Mouse (Mus musculus) C2C12 (cell line): ENCODE data around the gene Phb2. TPM values are rescaled to one million over a fixed set of nuclear protein-coding genes. Genes with fewer than 3 reads are reported as not detected.
A peak's percentile ranks its signal among the peaks of the same experiment; 100 is the strongest.

ENCODE experiments used
- H3K27me3 ChIP-seq: one replicate; pipeline ENCODE4 v1.6.1; 2011; ENCODE audit not compliant: control insufficient read depth, insufficient read depth, insufficient read length
- H3K36me3 ChIP-seq: one replicate; pipeline ENCODE4 v1.6.1; 2011; ENCODE audit not compliant: control insufficient read depth, insufficient read depth
- H3K4me3 ChIP-seq: one replicate; pipeline ENCODE4 v1.5.1; 2011; ENCODE audit warnings: mild to moderate bottlenecking, control low read depth; ENCODE audit not compliant: poor library complexity, insufficient read depth, severe bottlenecking
- H3K79me2 ChIP-seq: one replicate; pipeline ENCODE4 v1.6.1; 2011; ENCODE audit not compliant: control insufficient read depth, insufficient read depth
- H3K79me3 ChIP-seq: one replicate; pipeline ENCODE4 v1.6.1; 2011; ENCODE audit warnings: low read depth, control low read depth
- H3ac ChIP-seq: one replicate; pipeline ENCODE3; 2011; ENCODE audit warnings: low read depth; ENCODE audit not compliant: control insufficient read depth, insufficient read length
- CEBPB ChIP-seq: IDR thresholded peaks from one replicate; pipeline ENCODE4 v1.6.1; 2011; ENCODE audit warnings: low read depth, mild to moderate bottlenecking, control low read depth, moderate library complexity
- CTCF ChIP-seq: IDR thresholded peaks from one replicate; pipeline ENCODE4 v1.5.1; 2011; ENCODE audit not compliant: control insufficient read depth, insufficient read depth, insufficient read length
- FOSL1 ChIP-seq: IDR thresholded peaks from one replicate; pipeline ENCODE4 v1.8.0; 2011; ENCODE audit warnings: mild to moderate bottlenecking, low read length; ENCODE audit not compliant: poor library complexity, insufficient read depth, severe bottlenecking
- MAX ChIP-seq: IDR thresholded peaks from one replicate; pipeline ENCODE4 v1.6.1; 2011; ENCODE audit warnings: mild to moderate bottlenecking, control low read depth
- MYOD1 ChIP-seq: IDR thresholded peaks from one replicate; pipeline ENCODE4 v1.6.1; 2011; ENCODE audit warnings: low read depth; ENCODE audit not compliant: control insufficient read depth, insufficient read length
- MYOG ChIP-seq: IDR thresholded peaks from one replicate; pipeline ENCODE4 v1.6.1; 2011; ENCODE audit not compliant: control insufficient read depth, insufficient read length; ENCODE audit errors: extremely low read depth
- USF1 ChIP-seq: IDR thresholded peaks from one replicate; pipeline ENCODE4 v1.6.1; 2011; ENCODE audit warnings: low read depth, mild to moderate bottlenecking, control low read depth, moderate library complexity
- polyA plus RNA-seq: library from polyadenylated mRNA; unstranded; fragments of >200 nt; fragmentation: generic; extraction: Trizol; gene quantifications from one replicate; pipeline ENCODE4 v1.2.1, GENCODE M21; 2012; ENCODE audit warnings: missing spikeins

The Phb2 gene
- polyA plus RNA-seq, 1 experiment = 456 TPM

DNA sequence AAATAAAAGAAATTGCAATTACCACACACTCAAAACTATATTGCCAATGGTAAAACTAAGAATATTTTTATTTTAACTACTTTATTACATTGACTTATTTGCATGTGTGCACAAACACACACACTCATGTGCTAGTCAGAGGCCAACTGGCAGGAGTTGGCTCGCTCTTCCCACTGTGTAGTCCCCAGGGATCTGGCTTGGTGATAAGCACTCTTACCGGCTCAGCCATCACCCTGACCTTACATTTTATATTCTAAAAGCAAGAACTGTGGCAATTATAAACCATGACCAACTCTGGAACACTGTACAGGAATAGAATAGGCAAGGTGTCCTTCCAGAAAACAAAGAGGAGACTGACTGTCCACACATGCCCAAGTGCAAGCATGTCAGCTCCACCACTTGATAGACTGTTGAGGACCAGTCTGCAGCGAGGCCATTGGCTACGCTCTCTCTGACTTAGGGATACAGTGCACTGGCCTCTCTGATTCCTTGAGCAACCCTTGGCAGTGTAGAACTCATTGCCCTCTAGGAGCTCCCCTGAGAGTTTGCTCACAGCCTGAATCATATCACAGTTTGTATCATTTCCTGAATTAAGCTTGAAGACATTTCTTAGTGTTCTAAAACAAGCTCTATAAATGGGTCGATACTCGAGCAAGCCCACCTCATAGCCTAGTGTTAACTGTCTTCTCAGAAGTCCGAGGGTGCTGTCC is 15.5 kb upstream of the Phb2 start:
- H3K4me3 ChIP-seq = no peak overlapping the region
- H3K27me3 ChIP-seq = no peaks in the 10 kb centered on the region
- no peaks in the 10 kb centered on the region for H3K79me2 ChIP-seq
- H3ac ChIP-seq = no peak overlapping the region
- H3K36me3 ChIP-seq = peaks cover 14% of the 10 kb centered on the region
- TF ChIP-seq MAX = no peak
- no peak for TF ChIP-seq CEBPB
- TF ChIP-seq MYOG = no peak
- TF ChIP-seq MYOD1 = no peak
- TF ChIP-seq USF1 = no peak
- TF ChIP-seq FOSL1 = no peak
- no peak for TF ChIP-seq CTCF
- peaks cover 2% of the 10 kb centered on the region for H3K79me3 ChIP-seq

DNA sequence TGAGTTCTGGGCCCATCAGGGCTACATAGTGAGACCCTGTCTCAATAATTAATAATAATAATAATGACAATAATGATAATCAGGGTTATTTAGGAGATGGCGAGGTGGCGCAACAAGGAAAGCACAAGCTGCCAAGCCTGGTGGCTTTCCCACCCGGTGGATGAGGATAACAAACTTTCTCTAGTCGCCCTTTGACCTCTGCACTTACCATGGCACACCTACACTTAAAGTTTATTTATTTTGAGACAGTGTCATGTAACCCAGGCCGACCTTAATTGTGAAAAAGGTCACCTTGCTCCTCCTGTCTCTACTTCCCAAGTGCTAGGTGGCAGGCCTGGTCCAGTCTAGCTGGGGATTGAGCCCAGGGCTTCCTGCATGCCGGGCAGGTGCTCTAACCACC is 13.4 kb upstream of the Phb2 start:
- Histone ChIP-seq H3K4me3 (no peak overlapping the region), H3K79me2 (no peaks in the 10 kb centered on the region), H3K27me3 (no peaks in the 10 kb centered on the region), H3K79me3 (peaks cover under 1% of the 10 kb centered on the region), H3ac (no peak overlapping the region), H3K36me3 (peaks cover 35% of the 10 kb centered on the region)
- TF ChIP-seq MAX = no peak

DNA sequence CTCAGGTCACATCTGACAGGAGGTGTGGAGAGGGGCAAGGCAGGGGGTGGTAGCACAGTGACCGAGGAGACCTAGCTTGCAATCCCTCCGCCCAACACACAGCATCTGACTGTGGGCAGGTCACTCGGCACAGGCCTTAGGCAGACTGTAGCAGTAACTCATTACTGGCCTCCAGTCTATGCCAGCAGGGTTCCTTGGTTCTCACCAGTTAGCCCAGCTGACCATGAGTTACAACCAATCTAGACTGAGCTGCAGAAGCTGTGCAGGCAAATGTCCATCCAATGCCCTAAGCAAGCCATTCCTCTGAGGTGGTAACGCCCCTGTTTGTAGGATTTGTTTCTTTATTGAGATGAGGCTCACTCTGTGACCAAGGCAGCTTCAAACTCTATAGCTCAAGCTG is 12.8 kb upstream of the Phb2 start:
- Histone ChIP-seq H3K27me3 (no peaks in the 10 kb centered on the region), H3K79me2 (no peaks in the 10 kb centered on the region), H3ac (no peak overlapping the region), H3K4me3 (no peak overlapping the region), H3K36me3 (peaks cover 41% of the 10 kb centered on the region), H3K79me3 (no peaks in the 10 kb centered on the region)
- TF ChIP-seq CTCF = no peak
- no peak for TF ChIP-seq MYOG
- no peak for TF ChIP-seq FOSL1
- no peak for TF ChIP-seq MYOD1
- no peak for TF ChIP-seq USF1
- no peak for TF ChIP-seq MAX
- TF ChIP-seq CEBPB = no peak

DNA sequence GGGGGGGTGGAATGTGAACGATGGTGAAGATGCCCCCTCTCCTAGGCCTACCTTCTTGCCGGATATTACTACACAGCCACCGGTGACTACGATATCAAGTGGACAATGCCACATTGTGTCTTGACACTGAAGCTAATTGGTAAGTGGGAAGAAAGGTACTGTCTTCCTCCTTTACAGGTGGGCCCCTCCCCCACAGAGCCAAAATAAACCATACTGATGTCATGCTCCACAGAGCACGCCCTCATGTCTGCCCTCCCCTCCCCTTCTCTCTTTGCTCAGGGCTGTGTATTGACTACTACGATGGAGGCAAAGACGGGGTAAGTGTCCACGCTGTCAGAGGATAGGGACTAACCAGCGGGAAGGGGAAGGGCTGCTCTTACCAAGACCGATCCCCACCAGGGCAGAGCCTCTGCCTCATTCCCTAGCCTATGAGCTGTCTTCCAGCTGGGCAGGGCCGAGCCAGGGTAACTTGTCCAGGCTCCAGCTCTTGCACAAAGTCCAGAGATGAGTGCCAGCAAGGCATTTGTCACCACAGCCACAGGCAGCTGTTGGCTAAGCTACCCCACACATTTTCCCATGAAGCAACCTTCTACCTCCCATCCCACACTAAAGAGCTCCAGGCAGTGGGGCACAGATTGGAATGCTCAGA is 12.1 kb upstream of the Phb2 start:
- Histone ChIP-seq H3K36me3 (peaks cover 48% of the 10 kb centered on the region), H3ac (no peak overlapping the region), H3K27me3 (no peaks in the 10 kb centered on the region), H3K79me2 (peaks cover 1% of the 10 kb centered on the region), H3K4me3 (no peak overlapping the region), H3K79me3 (no peaks in the 10 kb centered on the region)
- TF ChIP-seq USF1 (no peak), MYOD1 (peak; percentile 53), FOSL1 (no peak), CEBPB (peak; percentile 66), MYOG (no peak), CTCF (no peak), MAX (no peak)

DNA sequence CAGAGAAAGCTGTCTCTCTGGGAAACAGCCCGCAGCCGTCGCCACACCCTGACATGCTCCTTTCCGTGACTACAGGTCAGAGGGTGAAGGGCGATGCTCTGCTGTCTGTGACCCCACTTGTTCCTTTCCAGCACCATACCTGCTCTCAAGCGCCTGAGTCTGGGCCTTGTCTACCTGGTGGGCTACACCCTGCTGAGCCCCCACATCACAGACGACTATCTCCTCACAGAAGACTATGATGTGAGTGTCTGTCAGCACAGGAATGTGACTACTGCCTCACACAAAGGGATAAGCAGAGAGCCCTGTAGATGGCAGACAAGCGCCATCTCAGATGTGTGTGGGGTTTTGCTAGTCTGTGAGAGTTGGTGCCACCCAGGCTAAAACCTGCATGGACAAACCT is 10.8 kb upstream of the Phb2 start:
- H3ac ChIP-seq = no peak overlapping the region
- H3K4me3 ChIP-seq = no peak overlapping the region
- no peak for TF ChIP-seq MYOG
- TF ChIP-seq MAX = no peak
- TF ChIP-seq CEBPB = no peak
- no peak for TF ChIP-seq FOSL1
- no peak for TF ChIP-seq MYOD1
- no peak for TF ChIP-seq USF1
- TF ChIP-seq CTCF = no peak
- H3K79me3 ChIP-seq = peaks cover 7% of the 10 kb centered on the region
- peaks cover 14% of the 10 kb centered on the region for H3K79me2 ChIP-seq
- no peaks in the 10 kb centered on the region for H3K27me3 ChIP-seq
- peaks cover 60% of the 10 kb centered on the region for H3K36me3 ChIP-seq

DNA sequence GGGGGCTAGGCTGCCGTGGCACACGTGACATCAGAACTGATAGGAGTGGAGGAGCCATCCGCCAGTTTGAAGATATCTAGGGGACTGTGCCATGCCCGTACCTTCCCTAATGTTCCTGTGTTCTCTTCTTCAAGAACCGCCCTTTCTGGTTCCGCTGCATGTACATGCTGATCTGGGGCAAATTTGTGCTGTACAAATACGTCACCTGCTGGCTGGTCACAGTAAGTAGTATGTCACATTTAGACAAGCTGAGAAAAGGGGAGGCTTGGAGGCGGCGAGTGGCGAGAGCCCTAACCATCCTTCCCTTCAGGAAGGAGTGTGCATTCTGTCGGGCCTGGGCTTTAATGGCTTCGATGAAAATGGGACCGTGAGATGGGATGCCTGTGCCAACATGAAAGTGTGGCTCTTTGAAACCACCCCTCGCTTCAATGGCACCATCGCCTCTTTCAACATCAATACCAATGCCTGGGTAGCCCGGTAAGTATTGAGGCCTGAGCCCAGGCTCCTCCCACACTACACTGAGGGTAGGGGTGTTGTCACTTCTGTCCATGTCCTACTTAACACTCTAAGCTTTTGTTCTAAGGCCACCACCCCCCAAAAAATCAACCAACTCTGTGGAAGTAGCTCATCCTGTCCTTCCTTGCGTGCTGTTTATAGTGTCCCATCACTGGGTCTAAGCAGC is 9.9 kb upstream of the Phb2 start:
- H3K4me3 ChIP-seq = no peak overlapping the region
- TF ChIP-seq USF1 = no peak
- TF ChIP-seq MAX = no peak
- TF ChIP-seq CEBPB = no peak
- TF ChIP-seq CTCF = no peak
- no peak for TF ChIP-seq FOSL1
- no peak for TF ChIP-seq MYOD1
- TF ChIP-seq MYOG = no peak
- peaks cover 63% of the 10 kb centered on the region for H3K36me3 ChIP-seq
- peaks cover 16% of the 10 kb centered on the region for H3K79me3 ChIP-seq
- no peak overlapping the region for H3ac ChIP-seq
- peaks cover 23% of the 10 kb centered on the region for H3K79me2 ChIP-seq
- no peaks in the 10 kb centered on the region for H3K27me3 ChIP-seq
